Mouse (Mus musculus): ENCODE data around the gene Cxcl2. TPM values are rescaled to one million over a fixed set of nuclear protein-coding genes. Genes with fewer than 3 reads are reported as not detected.

Cxcl2 gene
- polyA plus RNA-seq (2014; fragmentation: Illumina TruSeq; extraction: RNeasy Lipid Tissue Mini Kit (QIAGEN cat#74804); ENCODE audit: low read depth, low replicate concordance): 0.58 TPM

GRCm38 (mm10) chr5:90903339-90904020, at the start of gene Cxcl2:
Gene Cxcl2 (plus strand): TSS chr5:90903871.

GRCm38 (mm10) chr5:90890519-90891463, 12.9 kb upstream of the Cxcl2 start, which contains the start of gene Cxcl1:
Gene Cxcl1 (plus strand): TSS chr5:90891241.

DNA sequence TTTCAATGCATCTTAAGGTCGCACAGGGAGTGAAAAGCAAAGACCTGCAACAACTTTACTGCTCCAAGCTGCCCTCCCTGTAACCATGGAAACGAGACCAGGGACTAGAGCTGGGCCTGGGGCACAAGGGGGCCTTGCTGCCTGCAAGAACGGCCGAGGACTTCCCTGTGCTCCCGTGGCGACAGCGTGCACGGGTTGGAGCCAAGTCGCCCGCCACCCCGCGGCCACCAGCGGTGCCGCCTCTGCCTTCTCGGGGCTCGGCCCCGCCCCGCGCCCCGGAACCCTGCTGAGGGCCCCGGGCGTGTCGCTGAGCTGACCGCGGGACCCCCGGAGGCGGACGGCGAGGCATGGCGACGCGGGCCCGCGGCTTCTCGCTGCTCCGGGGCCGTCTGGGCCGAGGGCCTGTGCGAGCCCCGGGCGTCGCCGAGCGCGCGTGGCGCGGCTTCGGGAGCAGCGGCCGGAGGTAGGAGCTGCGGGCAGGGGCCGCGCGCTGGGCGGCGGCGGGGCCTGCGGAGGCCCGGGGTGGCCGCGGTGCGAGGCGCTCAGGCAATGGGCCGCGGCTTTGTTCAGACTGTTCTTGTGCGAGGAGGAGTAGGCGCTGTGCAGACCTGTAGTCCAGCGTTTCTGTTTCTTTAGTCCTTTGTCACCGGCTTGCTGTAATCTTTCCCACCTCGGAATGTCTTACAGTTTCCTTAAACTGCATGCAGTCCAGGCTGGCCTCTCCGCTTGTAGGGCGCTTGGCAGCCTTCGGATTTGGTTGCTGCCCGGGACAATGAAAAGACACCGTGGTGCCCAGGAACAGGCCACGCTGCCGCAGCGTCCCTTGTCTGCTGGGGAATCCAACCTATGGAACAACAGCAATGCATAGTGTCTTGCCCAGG, 27.5 kb downstream of the Cxcl2 start, which contains the start of gene Mthfd2l:
Mthfd2l (plus strand) TSS at position 147 of the 881 bp plus-strand sequence.

Other genes with a start within 250 kb of the Cxcl2 start
- not detected for gene Cxcl5, start 144.5 kb upstream of the Cxcl2 start, polyA plus RNA-seq (2014; fragmentation: Illumina TruSeq; extraction: RNeasy Lipid Tissue Mini Kit (QIAGEN cat#74804); ENCODE audit: low read depth, low replicate concordance)
- gene Ppbp, start 135.4 kb upstream of the Cxcl2 start, polyA plus RNA-seq (2014; fragmentation: Illumina TruSeq; extraction: RNeasy Lipid Tissue Mini Kit (QIAGEN cat#74804); ENCODE audit: low read depth, low replicate concordance): 1.7 TPM
- gene Pf4, start 131.4 kb upstream of the Cxcl2 start, polyA plus RNA-seq (2014; fragmentation: Illumina TruSeq; extraction: RNeasy Lipid Tissue Mini Kit (QIAGEN cat#74804); ENCODE audit: low read depth, low replicate concordance): 5.0 TPM
- not detected for gene Cxcl3, start 117.8 kb upstream of the Cxcl2 start, polyA plus RNA-seq (2014; fragmentation: Illumina TruSeq; extraction: RNeasy Lipid Tissue Mini Kit (QIAGEN cat#74804); ENCODE audit: low read depth, low replicate concordance)
- not detected for gene Cxcl15, start 109.3 kb upstream of the Cxcl2 start, polyA plus RNA-seq (2014; fragmentation: Illumina TruSeq; extraction: RNeasy Lipid Tissue Mini Kit (QIAGEN cat#74804); ENCODE audit: low read depth, low replicate concordance)
- not detected for gene Cxcl1, start 12.6 kb upstream of the Cxcl2 start, polyA plus RNA-seq (2014; fragmentation: Illumina TruSeq; extraction: RNeasy Lipid Tissue Mini Kit (QIAGEN cat#74804); ENCODE audit: low read depth, low replicate concordance)
- 55.3 TPM for gene Mthfd2l, start 27.2 kb downstream of the Cxcl2 start, polyA plus RNA-seq (2014; fragmentation: Illumina TruSeq; extraction: RNeasy Lipid Tissue Mini Kit (QIAGEN cat#74804); ENCODE audit: low read depth, low replicate concordance)
- gene Epgn, start 123.6 kb downstream of the Cxcl2 start, polyA plus RNA-seq (2014; fragmentation: Illumina TruSeq; extraction: RNeasy Lipid Tissue Mini Kit (QIAGEN cat#74804); ENCODE audit: low read depth, low replicate concordance): not detected
- gene Ereg, start 170.8 kb downstream of the Cxcl2 start, polyA plus RNA-seq (2014; fragmentation: Illumina TruSeq; extraction: RNeasy Lipid Tissue Mini Kit (QIAGEN cat#74804); ENCODE audit: low read depth, low replicate concordance): 0.47 TPM
- gene Areg, start 235.7 kb downstream of the Cxcl2 start, polyA plus RNA-seq (2014; fragmentation: Illumina TruSeq; extraction: RNeasy Lipid Tissue Mini Kit (QIAGEN cat#74804); ENCODE audit: low read depth, low replicate concordance): not detected

Data from adrenal gland, adult 10 weeks (tissue).